Mouse (Mus musculus): ENCODE results near the gene Rsf1. TPM values are rescaled to one million over a fixed set of nuclear protein-coding genes. Genes with fewer than 3 reads are reported as not detected.

Rsf1 gene
- total RNA-seq (2021): 10 to 100 TPM; 14.3 to 16.1 TPM
- long read RNA-seq, experiment 1, full-length matches to known transcripts: 4 of 5 reads
- long read RNA-seq, experiment 1, partial matches to known transcripts: 0 of 5 reads
- long read RNA-seq, experiment 1, other reads (novel, unspliced or antisense): 1 of 5 reads
- long read RNA-seq, experiment 2, full-length matches to known transcripts: 1 of 1 reads
- long read RNA-seq, experiment 2, partial matches to known transcripts: 0 of 1 reads
- long read RNA-seq, experiment 2, other reads (novel, unspliced or antisense): 0 of 1 reads

GRCm38 (mm10) chr7:97579067-97579975 is at the start of gene Rsf1, which contains the start of gene Aamdc:
TSS of gene Rsf1 (plus strand) at chr7:97579889.
TSS of gene Aamdc (minus strand) at chr7:97579497.
- DNase-seq: peak; percentile 95 to 98

- no peak for DNase-seq
Observed at GRCm38 (mm10) chr7:97535531-97535930, 44.2 kb upstream of the Rsf1 start.

GRCm38 (mm10) chr7:97536571-97536970 is 43.1 kb upstream of the Rsf1 start:
- no peak for DNase-seq

GRCm38 (mm10) chr7:97546462-97546861 is 33.2 kb upstream of the Rsf1 start:
- DNase-seq: no peak

- no peak for DNase-seq
Observed at GRCm38 (mm10) chr7:97549301-97549700, 30.4 kb upstream of the Rsf1 start.

- DNase-seq: no peak
Observed at GRCm38 (mm10) chr7:97550673-97551072, 29.0 kb upstream of the Rsf1 start.

GRCm38 (mm10) chr7:97563576-97563975 is 16.1 kb upstream of the Rsf1 start:
- no peak for DNase-seq

GRCm38 (mm10) chr7:97569372-97569771 is 10.3 kb upstream of the Rsf1 start:
- no peak for DNase-seq

GRCm38 (mm10) chr7:97570389-97570788 is 9.3 kb upstream of the Rsf1 start:
- no peak for DNase-seq

GRCm38 (mm10) chr7:97578361-97579066 is 1.2 kb upstream of the Rsf1 start:
- peak; percentile 66 for DNase-seq

GRCm38 (mm10) chr7:97579976-97580842 is 520 bp downstream of the Rsf1 start:
- peak; percentile 38 to 67 for DNase-seq

GRCm38 (mm10) chr7:97580843-97581214 is 1.1 kb downstream of the Rsf1 start:
- peak; percentile 86 to 92 for DNase-seq

GRCm38 (mm10) chr7:97588506-97588905 is 8.8 kb downstream of the Rsf1 start:
- DNase-seq: no peak

- no peak for DNase-seq
Observed at GRCm38 (mm10) chr7:97590488-97590887, 10.8 kb downstream of the Rsf1 start.

GRCm38 (mm10) chr7:97591336-97591735 is 11.6 kb downstream of the Rsf1 start:
- DNase-seq: no peak

GRCm38 (mm10) chr7:97592396-97592795 is 12.7 kb downstream of the Rsf1 start:
- no peak for DNase-seq

- no peak for DNase-seq
Observed at GRCm38 (mm10) chr7:97593535-97593934, 13.8 kb downstream of the Rsf1 start.

- no peak for DNase-seq
Observed at GRCm38 (mm10) chr7:97598548-97598947, 18.9 kb downstream of the Rsf1 start.

- DNase-seq: no peak
Observed at GRCm38 (mm10) chr7:97621346-97621745, 41.7 kb downstream of the Rsf1 start.

GRCm38 (mm10) chr7:97622676-97623075 is 43.0 kb downstream of the Rsf1 start:
- no peak for DNase-seq

GRCm38 (mm10) chr7:97623402-97623801 is 43.7 kb downstream of the Rsf1 start:
- DNase-seq: no peak

GRCm38 (mm10) chr7:97629351-97629750 is 49.7 kb downstream of the Rsf1 start:
- peak in 1 of 2 experiments; percentile 10 for DNase-seq

Measured in heart, adult 18-20 months (tissue).